Mouse (Mus musculus): ENCODE data around the gene Prdm11. TPM values are rescaled to one million over a fixed set of nuclear protein-coding genes. Genes with fewer than 3 reads are reported as not detected.

The Prdm11 gene
- total and polyA plus RNA-seq, 3 experiments, result 0.05 to 1.8 (median 0.06) TPM

GRCm38 (mm10) chr2:93015041-93015440, 30.9 kb downstream of the Prdm11 start:
- Histone ChIP-seq H3K4me3 (replicated peaks in 1 of 3; ENCODE audit: low read depth in 2 of 3, low read length in 2 of 3, poor library complexity in 1 of 3) (peak overlapping the region in 1 of 3 experiments; percentile 12), H3K27ac (ENCODE audit: insufficient read depth, low read depth) (no peak overlapping the region), H3K79me2 (replicated peaks; ENCODE audit: control insufficient read depth, extremely low read depth, insufficient read depth, poor library complexity, severe bottlenecking) (no peaks in the 10 kb centered on the region), H3K9ac (ENCODE audit: insufficient read depth, low read depth) (no peak overlapping the region), H3K9me3 (replicated peaks; ENCODE audit: low read length) (peaks cover 3% of the 10 kb centered on the region), H3K4me1 (ENCODE audit: control insufficient read depth in 1 of 2, insufficient read depth in 2 of 2) (0 out of 4 replicates have a peak, but pooled peaks cover 0 to 3% of the 10 kb centered on the region in 2 experiments), H3K36me3 (replicated peaks in 1 of 2; ENCODE audit: control insufficient read depth in 1 of 2, insufficient read depth in 1 of 2, low read length in 1 of 2) (no peaks in the 10 kb centered on the region), H3K27me3 (replicated peaks) (peaks cover 79% of the 10 kb centered on the region), H3K4me2 (ENCODE audit: insufficient read depth, low read depth, poor library complexity, severe bottlenecking) (peak overlapping the region; percentile 34)
- TF ChIP-seq RCOR1 (conservative IDR thresholded peaks at IDR 0.05; ENCODE audit: low read depth, low read length) (no peak), POLR2A (IDR thresholded peaks at IDR 0.05; ENCODE audit: low read depth, low read length) (no peak), CTCF (conservative IDR thresholded peaks at IDR 0.05 in 1 of 2, IDR thresholded peaks at IDR 0.05 in 1 of 2; ENCODE audit: low read depth in 2 of 2, low read length in 2 of 2) (no peak), KAT2A (IDR thresholded peaks at IDR 0.05; ENCODE audit: insufficient replicate concordance, low read length) (no peak), E2F4 (IDR thresholded peaks at IDR 0.05; ENCODE audit: insufficient replicate concordance, low read depth, low read length) (no peak), TBP (conservative IDR thresholded peaks at IDR 0.05; ENCODE audit: low read depth, low read length) (no peak), EP300 (IDR thresholded peaks at IDR 0.05; ENCODE audit: low read length) (no peak), SMC3 (IDR thresholded peaks at IDR 0.05; ENCODE audit: low read depth, low read length) (no peak), MAFK (IDR thresholded peaks at IDR 0.05; ENCODE audit: insufficient replicate concordance, low read length) (no peak), USF2 (conservative IDR thresholded peaks at IDR 0.05; ENCODE audit: low read depth, low read length) (no peak), ZC3H11A (IDR thresholded peaks at IDR 0.05; ENCODE audit: low read depth, low read length) (no peak), RAD21 (IDR thresholded peaks at IDR 0.05; ENCODE audit: low read depth, low read length) (no peak), UBTF (IDR thresholded peaks at IDR 0.05; ENCODE audit: low read depth, low read length) (no peak), ZKSCAN1 (IDR thresholded peaks at IDR 0.05; ENCODE audit: borderline replicate concordance, low read depth, low read length) (no peak), MYC (IDR thresholded peaks at IDR 0.05; ENCODE audit: low read depth, low read length) (no peak), ZMIZ1 (IDR thresholded peaks at IDR 0.05; ENCODE audit: low read depth, low read length) (no peak), NRF1 (IDR thresholded peaks at IDR 0.05; ENCODE audit: low read depth, low read length) (no peak), IRF4 (IDR thresholded peaks at IDR 0.05; ENCODE audit: low read depth, low read length) (no peak)
- in situ Hi-C loops (cut with MboI; ENCODE audit: low pct_ligation_motif_present, low pct_unique_long_range_greater_than_20kb, low sequenced_read_pairs) (no loop called here), dilution Hi-C loops (cut with MboI; ENCODE audit: extremely low pct_ligation_motif_present, extremely low pct_unique_long_range_greater_than_20kb, low sequenced_read_pairs) (no loop called here)
- DNase-seq (ENCODE audit: extremely low read depth), result no peak

- H3K9me3 ChIP-seq (replicated peaks; ENCODE audit: low read length), result peaks cover 3% of the 10 kb centered on the region
- in situ Hi-C loops (cut with MboI; ENCODE audit: low pct_ligation_motif_present, low pct_unique_long_range_greater_than_20kb, low sequenced_read_pairs), result no loop called here
- peaks cover 76% of the 10 kb centered on the region for H3K27me3 ChIP-seq (replicated peaks)
- dilution Hi-C loops (cut with MboI; ENCODE audit: extremely low pct_ligation_motif_present, extremely low pct_unique_long_range_greater_than_20kb, low sequenced_read_pairs), result no loop called here
- no peak for DNase-seq (ENCODE audit: extremely low read depth)
- H3K36me3 ChIP-seq (replicated peaks in 1 of 2; ENCODE audit: control insufficient read depth in 1 of 2, insufficient read depth in 1 of 2, low read length in 1 of 2), result no peaks in the 10 kb centered on the region
- no peaks in the 10 kb centered on the region for H3K79me2 ChIP-seq (replicated peaks; ENCODE audit: control insufficient read depth, extremely low read depth, insufficient read depth, poor library complexity, severe bottlenecking)
- no peak overlapping the region for H3K9ac ChIP-seq (ENCODE audit: insufficient read depth, low read depth)
- H3K4me3 ChIP-seq (replicated peaks in 1 of 3; ENCODE audit: low read depth in 2 of 3, low read length in 2 of 3, poor library complexity in 1 of 3), result no peak overlapping the region
- TF ChIP-seq KAT2A (IDR thresholded peaks at IDR 0.05; ENCODE audit: insufficient replicate concordance, low read length), result no peak
- TF ChIP-seq NELFE (IDR thresholded peaks at IDR 0.05; ENCODE audit: low read depth, low read length), result no peak
- TF ChIP-seq MAZ (IDR thresholded peaks at IDR 0.05; ENCODE audit: low read depth, low read length), result no peak
- no peak for TF ChIP-seq MEF2A (IDR thresholded peaks at IDR 0.05; ENCODE audit: borderline replicate concordance, low read depth, low read length)
- TF ChIP-seq JUN (IDR thresholded peaks at IDR 0.05; ENCODE audit: insufficient read depth, low read depth, low read length), result no peak
- no peak for TF ChIP-seq CHD2 (IDR thresholded peaks at IDR 0.05; ENCODE audit: low read length)
- TF ChIP-seq MAX (IDR thresholded peaks at IDR 0.05; ENCODE audit: low read length), result no peak
- no peak for TF ChIP-seq NRF1 (IDR thresholded peaks at IDR 0.05; ENCODE audit: low read depth, low read length)
- no peak for TF ChIP-seq SMC3 (IDR thresholded peaks at IDR 0.05; ENCODE audit: low read depth, low read length)
- TF ChIP-seq UBTF (IDR thresholded peaks at IDR 0.05; ENCODE audit: low read depth, low read length), result no peak
- no peak for TF ChIP-seq USF1 (IDR thresholded peaks at IDR 0.05; ENCODE audit: low read depth, low read length)
- TF ChIP-seq BHLHE40 (IDR thresholded peaks at IDR 0.05; ENCODE audit: low read depth, low read length), result no peak
- no peak for TF ChIP-seq TCF12 (IDR thresholded peaks at IDR 0.05; ENCODE audit: low read depth, low read length)
- no peak for TF ChIP-seq CTCF (conservative IDR thresholded peaks at IDR 0.05 in 1 of 2, IDR thresholded peaks at IDR 0.05 in 1 of 2; ENCODE audit: low read depth in 2 of 2, low read length in 2 of 2)
- TF ChIP-seq SIN3A (IDR thresholded peaks at IDR 0.05; ENCODE audit: low read length), result no peak
- peak overlapping the region; percentile 34 for H3K4me2 ChIP-seq (ENCODE audit: insufficient read depth, low read depth, poor library complexity, severe bottlenecking)
- no peak overlapping the region for H3K27ac ChIP-seq (ENCODE audit: insufficient read depth, low read depth)
- H3K4me1 ChIP-seq (ENCODE audit: control insufficient read depth in 1 of 2, insufficient read depth in 2 of 2), result 0 out of 4 replicates have a peak, but pooled peaks cover 0 to 3% of the 10 kb centered on the region in 2 experiments
Observed at GRCm38 (mm10) chr2:93014093-93014937, 31.7 kb downstream of the Prdm11 start.

All from CH12.LX (cell line).